Mouse (Mus musculus): ENCODE measurements around the gene Pdzrn3. TPM values are rescaled to one million over a fixed set of nuclear protein-coding genes. Genes with fewer than 3 reads are reported as not detected.

Pdzrn3 gene
- total and polyA plus RNA-seq, 3 experiments, result 0.08 TPM; not detected in 2

GRCm38 (mm10) chr6:101284368-101284955, 93.2 kb downstream of the Pdzrn3 start:
- Histone ChIP-seq H3K36me3 (ENCODE audit: control insufficient read depth in 1 of 2, insufficient read depth in 2 of 2, low read length in 2 of 2) (peaks cover 0 to 23% of the 10 kb centered on the region in 2 experiments; a peak in 2 of 4 replicates), H3K27ac (ENCODE audit: control insufficient read depth, low read depth, low read length) (no peak overlapping the region), H3K27me3 (ENCODE audit: control insufficient read depth in 1 of 2, insufficient read depth in 2 of 2, low read length in 2 of 2) (no peaks in the 10 kb centered on the region), H3K4me3 (ENCODE audit: control insufficient read depth in 1 of 2, insufficient read depth in 1 of 2, low read depth in 2 of 2, low read length in 2 of 2) (no peak overlapping the region), H3K4me1 (ENCODE audit: control insufficient read depth in 1 of 2, insufficient read depth in 2 of 2, low read length in 2 of 2) (peaks cover 10 to 30% of the 10 kb centered on the region in 2 experiments), H3K9ac (ENCODE audit: control insufficient read depth, low read depth, low read length, poor library complexity, severe bottlenecking) (no peak overlapping the region), H3K79me2 (ENCODE audit: control insufficient read depth, insufficient read depth, low read length, poor library complexity) (no peaks in the 10 kb centered on the region), H3K9me3 (replicated peaks; ENCODE audit: insufficient read depth, low read length) (no peaks in the 10 kb centered on the region)
- DNase-seq (ENCODE audit: low read depth, low spot score), result no peak
- no peak for TF ChIP-seq EP300 (IDR thresholded peaks at IDR 0.05; ENCODE audit: low read depth in 1 of 2, low read length in 2 of 2)
- no peak for TF ChIP-seq GATA1 (IDR thresholded peaks at IDR 0.05; ENCODE audit: low read depth, low read length)
- TF ChIP-seq MYC (IDR thresholded peaks at IDR 0.05; ENCODE audit: low read depth, low read length), result no peak
- TF ChIP-seq ETS1 (IDR thresholded peaks at IDR 0.05; ENCODE audit: low read depth, low read length), result no peak
- no peak for TF ChIP-seq E2F4 (IDR thresholded peaks at IDR 0.05; ENCODE audit: borderline replicate concordance, low read depth, low read length)
- no peak for TF ChIP-seq POLR2AphosphoS5 (IDR thresholded peaks at IDR 0.05; ENCODE audit: borderline replicate concordance, low read depth, low read length)
- no peak for TF ChIP-seq TBP (IDR thresholded peaks at IDR 0.05; ENCODE audit: low read depth, low read length)
- TF ChIP-seq USF2 (IDR thresholded peaks at IDR 0.05; ENCODE audit: borderline replicate concordance in 1 of 2, insufficient read depth in 1 of 2, low read depth in 1 of 2, low read length in 2 of 2), result no peak
- no peak for TF ChIP-seq ZNF384 (IDR thresholded peaks at IDR 0.05; ENCODE audit: low read depth, low read length)
- TF ChIP-seq MAFK (IDR thresholded peaks at IDR 0.05; ENCODE audit: borderline replicate concordance, low read depth, low read length), result no peak
- no peak for TF ChIP-seq ZMIZ1 (IDR thresholded peaks at IDR 0.05; ENCODE audit: low read depth, low read length)
- TF ChIP-seq TAL1 (IDR thresholded peaks at IDR 0.05; ENCODE audit: low read length), result no peak
- TF ChIP-seq UBTF (IDR thresholded peaks at IDR 0.05; ENCODE audit: borderline replicate concordance, insufficient read depth, low read depth, low read length), result no peak
- TF ChIP-seq NRF1 (IDR thresholded peaks at IDR 0.05; ENCODE audit: insufficient read depth, low read depth, low read length, poor library complexity, severe bottlenecking), result no peak
- TF ChIP-seq GABPA (IDR thresholded peaks at IDR 0.05; ENCODE audit: low read depth, low read length), result no peak
- no peak for TF ChIP-seq ELF1 (IDR thresholded peaks at IDR 0.05; ENCODE audit: low read depth, low read length)
- no peak for TF ChIP-seq ZKSCAN1 (IDR thresholded peaks at IDR 0.05; ENCODE audit: low read depth, low read length)
- TF ChIP-seq CHD2 (IDR thresholded peaks at IDR 0.05; ENCODE audit: low read length), result no peak
- no peak for TF ChIP-seq USF1 (IDR thresholded peaks at IDR 0.05; ENCODE audit: low read depth, low read length)
- TF ChIP-seq POLR2A (IDR thresholded peaks at IDR 0.05; ENCODE audit: control insufficient read depth in 1 of 2, insufficient read depth in 1 of 2, low read depth in 1 of 2, low read length in 2 of 2, poor library complexity in 1 of 2), result no peak
